Mouse (Mus musculus) Patski (cell line): ENCODE results near the gene Wdr17. TPM values are rescaled to one million over a fixed set of nuclear protein-coding genes. Genes with fewer than 3 reads are reported as not detected.

Experiments
- ATAC-seq: fragments of 100-300 bp; one replicate; pipeline ENCODE4 v1.8.0; 2021
- CTCF ChIA-PET: fragments of 350-600 bp; sonication (Branson Sonifier 250); formaldehyde crosslinking; loops from one replicate; lab custom pipeline; 2022; ENCODE audit warnings: inconsistent platforms; lab: Charles Lee
- POLR2A ChIA-PET: fragments of 350-600 bp; sonication (Branson Sonifier 250); formaldehyde crosslinking; loops from one replicate; lab custom pipeline; 2022; ENCODE audit warnings: antibody characterized with exemption, inconsistent platforms; lab: Charles Lee
- DNase-seq: peaks from one replicate; pipeline ENCODE4 v3.0.0-alpha.2; 2011; ENCODE audit warnings: low read depth, low spot score
- H3K27me3 ChIP-seq: fragments of 371-371 bp; one replicate; pipeline ENCODE4 v1.5.1; 2021
- CTCF ChIP-seq: fragments of 100-300 bp; IDR thresholded peaks from one replicate; pipeline ENCODE4 v1.5.1; 2021
- in situ Hi-C: fragments of 300-500 bp; cut with MboI; formaldehyde crosslinking; loops from 3 replicates; pipeline ENCODE4 v1.11.1; 2018; ENCODE audit warnings: low pct_unique_long_range_greater_than_20kb, mixed read lengths
- polyA plus RNA-seq: library from polyadenylated mRNA; unstranded; gene quantifications from one replicate; pipeline ENCODE4 v1.2.3, GENCODE M21; 2021

Gene Wdr17
- polyA plus RNA-seq, 1 experiment from 2014 or later: 3.9 TPM

DNA sequence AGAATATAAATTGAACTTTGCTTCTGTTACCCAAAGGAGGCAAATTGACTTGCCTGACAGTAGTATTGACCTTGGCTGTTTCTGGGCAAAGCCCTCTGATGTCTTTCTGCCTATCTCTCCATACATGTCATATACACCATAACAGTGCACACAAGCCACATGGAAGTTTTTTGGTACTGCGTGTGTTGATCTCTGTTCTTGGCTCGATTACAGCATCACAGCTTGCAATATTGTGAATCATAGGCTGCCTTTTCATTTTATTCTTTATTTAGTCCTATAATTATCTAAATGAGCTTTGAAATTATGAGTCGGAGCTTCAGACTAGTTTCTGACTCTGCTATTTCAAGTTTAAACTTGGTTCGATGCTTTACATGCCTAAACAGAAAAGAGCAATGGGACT, 10.5 kb downstream of the Wdr17 start:
- ATAC-seq (no peak), DNase-seq (no peak)
- POLR2A ChIA-PET: no interaction called here
- CTCF ChIA-PET: no interaction called here
- H3K27me3 ChIP-seq: peaks cover 4% of the 10 kb centered on the region
- TF ChIP-seq CTCF: no peak
- in situ Hi-C loops: no loop called here

DNA sequence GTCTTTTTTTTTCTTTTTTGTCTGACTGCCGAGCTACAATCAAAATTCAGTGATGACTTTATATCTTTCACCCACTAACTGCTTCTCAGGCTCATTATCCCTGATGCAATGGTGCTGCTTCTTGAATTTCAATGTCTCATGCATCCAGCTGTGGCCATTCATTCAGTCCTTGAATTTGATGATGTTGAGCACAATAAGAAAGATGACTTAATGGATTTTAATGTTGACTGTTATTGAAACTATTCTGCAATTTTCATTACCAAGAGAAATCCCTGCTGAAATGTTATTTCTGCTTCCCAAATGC, 22.3 kb downstream of the Wdr17 start:
- POLR2A ChIA-PET: no interaction called here
- no peak for ATAC-seq
- in situ Hi-C loops: no loop called here
- DNase-seq: no peak
- H3K27me3 ChIP-seq: peaks cover 7% of the 10 kb centered on the region
- no peak for TF ChIP-seq CTCF
- CTCF ChIA-PET: no interaction called here

DNA sequence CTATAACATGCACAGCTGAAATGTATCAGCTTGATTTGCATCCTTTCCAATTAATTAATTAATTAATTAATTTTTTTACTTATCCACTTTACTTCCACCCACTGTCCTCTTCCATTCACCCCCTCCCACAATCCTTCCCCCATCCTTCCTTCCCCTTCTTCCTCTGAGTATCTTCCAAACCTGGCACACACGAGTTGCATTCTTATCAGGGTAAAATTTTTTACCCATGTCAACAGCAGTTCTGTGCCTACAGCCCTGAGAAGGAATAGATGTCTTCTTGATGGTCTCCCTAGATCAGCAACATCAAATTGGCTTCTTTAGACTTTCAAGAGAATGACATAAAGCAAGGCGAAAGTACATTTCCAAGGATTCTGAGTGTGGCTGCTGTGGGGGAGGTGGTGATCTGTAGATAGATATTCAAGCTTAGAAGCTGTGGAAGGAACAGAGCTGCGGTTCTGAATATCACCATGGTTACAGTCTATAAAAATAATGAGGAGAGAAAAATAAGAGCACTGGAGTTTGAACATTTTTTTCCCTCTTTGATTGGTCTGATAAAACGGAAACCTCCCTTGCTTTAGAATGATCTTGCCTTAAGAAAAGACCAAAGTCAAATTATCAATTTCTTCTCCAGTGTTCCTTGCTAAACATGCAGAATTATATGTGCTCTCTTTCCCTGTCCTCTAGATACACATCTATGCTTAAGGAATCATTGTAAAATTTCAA, 22.8 kb downstream of the Wdr17 start:
- in situ Hi-C loops: no loop called here
- ChIA-PET CTCF (no interaction called here), POLR2A (no interaction called here)
- no peak for ATAC-seq
- DNase-seq: no peak
- TF ChIP-seq CTCF: no peak
- H3K27me3 ChIP-seq: peaks cover 7% of the 10 kb centered on the region

DNA sequence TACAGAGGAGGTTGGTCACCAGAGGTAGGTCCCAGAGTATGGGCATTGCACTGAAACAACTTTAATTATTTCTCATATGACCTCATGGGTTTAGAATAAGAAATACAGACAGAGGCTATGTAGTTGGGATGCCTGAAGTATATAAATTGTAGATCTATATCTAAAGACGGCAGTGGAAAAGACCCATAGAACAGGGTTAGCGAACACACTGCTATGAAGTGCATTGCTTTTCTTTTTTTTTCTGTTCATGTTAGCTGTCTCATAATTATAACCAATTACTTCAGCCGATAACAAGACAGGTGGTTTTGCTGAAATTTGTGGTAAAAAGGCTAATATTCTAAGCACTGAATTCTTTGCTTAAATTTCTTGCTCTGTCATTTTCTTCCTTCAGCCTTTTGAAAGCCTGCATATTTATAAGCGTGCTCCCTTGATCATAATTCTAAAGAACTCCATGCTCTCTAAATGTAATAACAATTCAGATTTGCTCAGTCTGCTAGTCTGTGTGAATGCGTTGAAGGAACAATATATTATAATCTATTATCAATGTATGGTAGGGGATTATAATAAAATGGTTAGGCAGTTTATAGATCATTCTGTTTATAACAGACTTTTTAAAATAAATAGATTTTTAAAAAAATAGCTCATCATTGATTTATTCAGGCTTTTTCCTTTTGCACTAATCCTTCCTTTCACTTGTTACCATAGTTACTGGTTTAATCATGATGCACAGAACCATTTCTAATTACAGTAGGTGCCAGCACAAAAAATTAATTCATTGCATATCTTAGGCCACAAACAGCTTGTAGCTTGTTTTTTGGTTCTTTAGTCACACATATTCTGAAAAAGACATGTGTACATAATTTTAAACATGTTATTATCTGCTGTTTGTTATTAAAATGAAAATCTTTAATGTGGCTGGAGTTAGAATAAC, 50.7 kb downstream of the Wdr17 start:
- POLR2A ChIA-PET: no interaction called here
- in situ Hi-C loops: loop anchor here (25.0 kb wide), 1 partner anchor 324 kb away; no protein-coding TSS in a partner anchor
- peaks cover 27% of the 10 kb centered on the region for H3K27me3 ChIP-seq
- ATAC-seq (no peak), DNase-seq (no peak)
- CTCF ChIA-PET: no interaction called here
- no peak for TF ChIP-seq CTCF

DNA sequence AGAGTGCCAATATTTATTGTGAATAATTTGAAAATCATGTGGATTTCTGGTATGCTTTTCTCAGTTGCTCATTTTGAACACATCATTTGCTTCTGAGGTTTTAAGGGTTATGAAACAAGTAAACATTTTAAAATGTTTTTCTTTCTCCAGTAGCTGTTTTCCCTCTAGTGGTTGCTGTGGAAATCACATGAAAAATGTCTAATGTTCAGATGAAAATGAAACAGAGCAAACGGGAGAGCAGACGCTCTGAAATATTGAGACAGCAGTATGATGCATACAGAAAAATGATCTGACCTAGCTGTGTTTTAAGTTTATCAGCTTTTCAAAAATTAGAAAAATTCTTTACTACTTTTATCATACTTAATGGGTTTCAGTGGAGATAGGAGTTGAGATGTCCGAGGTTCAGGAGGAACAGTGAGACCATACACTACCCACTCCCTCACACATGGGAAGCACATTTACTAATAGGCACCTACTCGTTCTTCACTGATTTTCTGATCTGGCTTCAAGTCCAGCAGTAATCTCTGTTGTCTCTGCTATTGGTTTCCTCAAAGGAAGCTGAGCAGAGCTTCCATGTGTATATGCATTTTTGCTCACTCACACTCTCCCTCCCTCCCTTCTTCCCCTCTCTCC, 57.1 kb downstream of the Wdr17 start:
- peak; percentile 52 for TF ChIP-seq CTCF
- ChIA-PET CTCF (interaction anchor here (0.7 kb wide), 1 partner anchor 505 kb away, joined by 3 read pairs; no protein-coding TSS in a partner anchor), POLR2A (no interaction called here)
- DNase-seq (no peak), ATAC-seq (peak; percentile 57)
- in situ Hi-C loops: loop anchor here (25.0 kb wide), 1 partner anchor 318 kb away; no protein-coding TSS in a partner anchor
- peaks cover 7% of the 10 kb centered on the region for H3K27me3 ChIP-seq

DNA sequence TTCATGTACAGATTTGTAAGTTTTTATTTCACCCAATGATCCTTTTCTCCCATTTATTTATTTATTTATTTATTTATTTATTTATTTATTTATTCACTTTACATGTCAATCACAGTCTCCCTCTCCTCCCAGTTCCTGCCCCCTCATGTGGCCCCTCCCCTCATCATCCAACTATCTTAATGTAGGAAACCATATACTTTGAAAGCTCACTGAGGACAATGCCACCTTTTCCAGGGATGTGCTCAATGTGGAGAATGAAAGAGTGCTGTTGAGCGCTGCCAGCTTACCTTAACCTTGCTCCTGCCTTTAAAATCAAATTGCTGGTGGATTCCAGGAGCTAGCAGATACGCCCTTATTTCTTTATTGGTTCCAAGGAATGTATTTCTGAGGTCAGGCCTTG, 59.0 kb downstream of the Wdr17 start:
- H3K27me3 ChIP-seq: peaks cover 7% of the 10 kb centered on the region
- POLR2A ChIA-PET: no interaction called here
- CTCF ChIA-PET: interaction anchor here (1.4 kb wide), 1 partner anchor 30 kb away, joined by 4 read pairs; no protein-coding TSS in a partner anchor
- no peak for ATAC-seq
- DNase-seq: no peak
- in situ Hi-C loops: loop anchor here (25.0 kb wide), 1 partner anchor 316 kb away; no protein-coding TSS in a partner anchor
- no peak for TF ChIP-seq CTCF

DNA sequence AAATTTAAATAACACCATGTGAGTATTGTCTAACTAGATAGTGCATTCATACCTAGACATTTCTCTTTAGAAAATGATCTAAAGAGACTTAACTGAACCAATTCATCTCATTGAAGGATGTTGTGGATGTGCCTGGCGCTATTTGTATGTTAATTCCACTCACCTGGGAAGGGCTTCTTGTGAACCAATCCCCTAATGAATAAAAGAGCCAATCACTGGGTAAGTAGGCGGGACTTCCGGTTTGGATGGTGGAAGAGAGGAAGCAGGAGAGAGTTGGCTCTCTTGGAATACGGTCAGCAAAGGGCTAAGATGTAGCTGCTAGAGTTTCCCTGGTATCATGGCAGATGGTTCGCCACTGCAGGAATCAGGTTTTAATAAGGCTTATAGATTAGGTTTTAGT, 64.0 kb downstream of the Wdr17 start:
- H3K27me3 ChIP-seq: peaks cover 42% of the 10 kb centered on the region
- ChIA-PET CTCF (no interaction called here), POLR2A (no interaction called here)
- ATAC-seq (no peak), DNase-seq (no peak)
- no peak for TF ChIP-seq CTCF
- in situ Hi-C loops: no loop called here

DNA sequence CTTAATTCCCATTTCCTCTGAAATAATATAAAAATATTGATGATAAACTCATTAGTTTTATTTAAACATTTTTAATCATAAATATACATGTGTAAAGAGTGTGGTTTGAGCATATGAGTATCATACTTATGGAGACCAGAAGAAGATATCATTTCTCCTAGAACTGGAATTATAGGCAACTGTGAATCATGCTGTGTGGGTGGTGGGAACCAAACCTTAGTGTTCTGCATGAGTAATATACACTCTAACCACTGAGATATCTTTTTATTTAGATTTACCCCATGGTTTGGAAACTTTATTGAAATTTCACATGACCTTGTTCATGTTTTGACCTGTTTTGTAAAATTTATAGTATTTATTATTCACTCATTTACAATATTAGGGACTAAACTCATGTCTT, 68.3 kb downstream of the Wdr17 start:
- H3K27me3 ChIP-seq: peaks cover 42% of the 10 kb centered on the region
- ChIA-PET CTCF (no interaction called here), POLR2A (no interaction called here)
- ATAC-seq: no peak
- no peak for DNase-seq
- in situ Hi-C loops: no loop called here
- no peak for TF ChIP-seq CTCF

DNA sequence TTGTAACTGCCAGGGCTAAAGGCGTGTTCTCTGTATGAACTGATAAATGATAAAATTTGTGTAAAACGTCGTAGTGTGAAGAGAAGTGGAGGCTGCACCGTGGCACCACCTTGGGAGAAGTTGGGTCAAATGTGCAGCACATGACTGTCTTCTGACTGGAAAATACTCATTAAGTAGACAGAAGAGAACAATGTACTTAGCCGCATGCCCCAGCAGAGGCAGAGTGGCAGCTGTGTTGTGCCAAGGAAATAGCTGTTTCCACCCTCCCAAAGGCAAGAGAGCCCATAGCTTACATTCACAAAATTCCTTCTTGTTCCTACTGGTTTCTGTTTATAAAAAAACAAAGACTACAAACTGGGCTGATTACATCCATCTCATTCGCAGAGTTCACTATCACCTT, 78.8 kb downstream of the Wdr17 start:
- in situ Hi-C loops: no loop called here
- CTCF ChIA-PET: no interaction called here
- no peak for TF ChIP-seq CTCF
- DNase-seq (no peak), ATAC-seq (no peak)
- POLR2A ChIA-PET: no interaction called here
- peaks cover 12% of the 10 kb centered on the region for H3K27me3 ChIP-seq

DNA sequence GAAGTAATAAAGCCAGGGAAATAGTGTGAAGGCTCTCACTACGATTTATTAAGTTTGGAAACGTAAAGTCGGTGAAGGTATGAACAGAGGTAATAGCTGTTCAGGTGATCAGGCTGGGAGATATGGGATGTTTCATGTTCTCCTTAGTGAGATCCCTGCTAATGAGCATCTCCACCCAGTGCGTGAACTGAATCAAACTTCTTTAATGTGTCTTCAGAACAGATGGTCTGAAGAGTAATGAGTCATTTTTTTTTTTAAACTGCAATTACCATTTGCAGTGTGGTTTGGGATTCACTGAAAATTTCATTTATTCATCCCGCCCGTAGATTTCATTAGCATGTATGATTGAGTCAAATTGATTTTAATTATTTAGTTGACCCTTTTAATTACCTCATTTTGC, 80.8 kb downstream of the Wdr17 start:
- TF ChIP-seq CTCF: no peak
- in situ Hi-C loops: no loop called here

DNA sequence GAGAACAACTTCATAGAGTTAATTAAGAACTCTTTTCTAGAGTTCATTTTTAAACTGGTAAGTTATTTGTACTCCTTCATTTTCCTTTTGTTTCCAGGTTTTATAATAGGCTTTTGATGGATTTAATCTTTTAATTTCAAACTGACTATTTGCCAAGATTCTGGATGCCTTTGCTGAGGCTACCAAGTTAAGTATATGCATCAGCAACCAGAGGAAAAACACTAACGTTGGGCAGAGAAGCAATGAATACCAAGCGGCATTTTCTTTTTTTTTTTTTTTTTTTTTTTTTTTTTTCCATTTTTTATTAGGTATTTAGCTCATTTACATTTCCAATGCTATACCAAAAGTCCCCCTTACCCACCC, 94.3 kb downstream of the Wdr17 start:
- TF ChIP-seq CTCF: no peak
- in situ Hi-C loops: no loop called here
- POLR2A ChIA-PET: no interaction called here
- CTCF ChIA-PET: no interaction called here
- DNase-seq: no peak
- H3K27me3 ChIP-seq: peaks cover 17% of the 10 kb centered on the region
- no peak for ATAC-seq

More for the DNA sequence above, 80.8 kb downstream of the Wdr17 start:
- DNase-seq: no peak
- CTCF ChIA-PET: no interaction called here
- POLR2A ChIA-PET: no interaction called here
- peaks cover 12% of the 10 kb centered on the region for H3K27me3 ChIP-seq
- no peak for ATAC-seq
